Mouse (Mus musculus): ENCODE data around the gene Arl2. TPM values are rescaled to one million over a fixed set of nuclear protein-coding genes. Genes with fewer than 3 reads are reported as not detected.

Arl2 gene
- 18.3 TPM for polyA plus RNA-seq (2017; shearing (Covaris generic))

DNA sequence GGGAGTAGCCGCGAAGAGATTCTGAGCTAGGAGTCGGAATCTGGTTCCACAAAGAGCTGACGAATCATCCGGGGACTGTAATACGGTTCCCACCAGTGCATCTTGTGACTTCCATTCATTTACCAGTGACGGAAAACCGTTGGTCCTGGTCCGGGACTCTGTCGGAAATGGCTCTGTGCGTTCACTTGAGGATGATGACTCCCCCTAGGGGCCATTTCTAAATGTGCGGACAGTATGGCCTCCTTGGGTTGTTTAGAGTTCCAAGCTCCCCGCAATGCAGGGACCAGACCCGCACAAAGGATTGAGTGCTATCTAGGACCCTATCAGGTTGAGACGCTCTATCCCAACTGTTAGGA, at the start of gene Arl2:
Gene Arl2 (minus strand): TSS at position 155 of the 356 bp plus-strand sequence.

DNA sequence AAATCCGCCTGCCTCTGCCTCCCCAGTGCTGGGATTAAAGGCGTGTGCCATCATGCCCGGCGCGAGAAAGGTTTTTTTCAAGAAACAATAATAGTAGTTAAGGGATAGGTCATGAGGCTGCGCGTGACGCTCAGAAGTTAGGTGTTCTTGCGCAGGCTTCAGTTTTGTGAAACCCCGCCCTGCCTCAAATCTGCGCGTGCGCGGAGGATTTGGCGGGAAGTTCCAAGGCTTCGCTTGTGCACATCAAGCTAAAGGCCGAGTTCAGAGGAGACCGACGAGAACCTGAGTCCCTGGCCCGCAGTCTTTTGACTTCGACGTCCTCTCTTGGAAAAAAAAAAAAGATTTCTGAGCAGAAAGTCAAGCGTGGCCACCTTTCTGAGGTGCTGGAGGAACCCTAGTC, 42.8 kb upstream of the Arl2 start, which contains the start of gene Majin:
Gene Majin (plus strand): TSS at position 258 of the 400 bp plus-strand sequence.

DNA sequence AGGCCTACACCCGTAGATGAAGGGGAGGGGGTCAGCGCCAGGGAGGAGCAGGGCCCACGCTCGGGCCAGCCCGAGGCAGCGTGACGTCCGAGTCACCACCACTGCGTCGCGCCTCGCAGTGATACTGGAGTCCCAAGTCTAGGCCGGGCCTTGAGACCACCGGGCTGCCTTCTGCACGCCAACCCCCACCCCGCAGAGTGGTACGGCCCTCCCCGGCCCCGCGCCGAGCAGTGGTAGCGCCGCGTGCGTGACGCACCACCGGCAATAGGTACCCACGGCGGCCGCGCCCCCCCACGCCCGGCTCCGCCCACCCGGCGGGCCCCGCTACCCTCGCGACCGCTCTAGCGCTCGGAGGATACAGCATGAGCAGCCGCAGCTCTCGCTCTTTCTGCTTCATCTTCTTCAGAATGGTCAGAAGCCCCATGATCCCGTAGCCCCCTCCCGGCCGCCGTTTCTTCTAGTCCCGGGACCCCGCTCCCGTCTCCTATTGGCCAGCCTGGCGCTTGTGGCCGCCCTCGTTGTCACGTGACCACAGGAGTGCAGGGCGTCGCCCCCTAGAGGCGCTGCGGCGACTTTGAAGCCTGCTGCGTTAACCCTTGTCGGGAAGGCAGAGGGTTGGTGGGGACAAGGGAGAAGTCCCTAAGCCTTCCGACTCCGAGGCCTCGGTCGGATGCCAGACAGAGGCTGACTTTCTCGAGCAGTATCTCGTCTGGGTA, 512 bp downstream of the Arl2 start, which contains the start of gene Batf2:
Gene Batf2 (plus strand): TSS at position 306 of the 716 bp plus-strand sequence.

DNA sequence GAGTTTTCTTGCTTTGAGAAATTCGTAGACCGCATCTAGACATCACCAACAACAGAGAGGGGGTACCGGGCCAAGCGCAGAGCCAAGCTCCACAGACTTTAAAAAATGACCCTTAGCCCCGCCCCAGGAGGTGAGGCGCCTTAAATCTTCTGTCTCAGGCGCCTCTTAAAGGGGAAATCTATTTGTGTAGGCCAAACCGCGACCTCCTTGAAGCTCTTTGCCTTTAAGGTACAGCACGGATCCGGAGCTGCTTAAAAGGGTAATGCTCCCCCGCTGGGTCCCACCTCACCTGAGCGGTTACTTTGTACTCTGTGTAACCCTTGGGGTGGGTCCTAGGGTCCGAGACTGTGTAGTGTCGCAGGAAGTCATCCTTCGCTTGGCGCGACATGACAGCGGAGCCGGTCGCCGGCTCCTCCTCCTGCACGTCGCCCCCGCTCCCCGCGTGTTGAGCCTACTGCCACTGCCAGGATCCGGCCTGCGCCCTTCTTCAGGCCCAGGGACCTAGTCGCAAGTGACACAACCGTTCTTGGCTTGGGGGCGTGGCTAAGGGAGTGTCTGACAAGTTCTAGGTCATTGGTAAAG, 13.5 kb downstream of the Arl2 start, which contains the start of gene Snx15:
Gene Snx15 (minus strand): TSS at position 545 of the 582 bp plus-strand sequence.

DNA sequence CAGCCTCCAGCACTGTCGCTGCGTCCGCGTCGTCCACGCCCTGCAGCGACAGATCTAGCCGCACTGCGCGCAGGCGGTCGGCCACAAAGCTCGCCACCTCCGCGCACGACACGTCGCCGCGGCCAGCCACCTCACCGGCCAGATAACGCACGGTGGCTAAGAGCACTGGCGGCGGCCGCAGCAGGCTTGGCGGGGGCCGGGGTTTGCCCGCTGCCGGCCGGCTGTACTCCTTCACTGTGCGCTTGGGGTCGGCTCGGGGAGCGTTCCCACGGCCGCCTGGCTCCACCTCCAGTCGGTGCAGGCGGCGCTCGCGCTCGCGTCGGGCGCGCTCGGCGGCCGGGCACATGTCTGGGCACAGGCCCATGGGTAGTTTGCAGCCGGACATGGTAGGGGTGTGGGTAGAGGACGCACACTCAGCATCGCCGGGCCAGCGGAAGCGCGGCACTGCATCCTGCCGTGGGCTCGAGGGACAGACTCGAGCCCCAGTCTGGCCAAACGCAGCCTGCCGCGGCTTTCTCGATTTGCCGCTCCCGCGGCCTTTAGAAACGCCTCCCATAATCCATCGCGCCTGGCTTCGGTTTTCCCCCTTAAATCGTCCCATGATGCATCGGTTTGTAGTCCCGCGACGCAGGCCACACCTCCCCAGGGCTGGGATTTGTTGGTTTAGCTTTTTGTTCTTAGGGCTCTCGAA, 23.2 kb downstream of the Arl2 start, which contains the start of gene Sac3d1:
Gene Sac3d1 (minus strand): TSS at position 665 of the 691 bp plus-strand sequence.

DNA sequence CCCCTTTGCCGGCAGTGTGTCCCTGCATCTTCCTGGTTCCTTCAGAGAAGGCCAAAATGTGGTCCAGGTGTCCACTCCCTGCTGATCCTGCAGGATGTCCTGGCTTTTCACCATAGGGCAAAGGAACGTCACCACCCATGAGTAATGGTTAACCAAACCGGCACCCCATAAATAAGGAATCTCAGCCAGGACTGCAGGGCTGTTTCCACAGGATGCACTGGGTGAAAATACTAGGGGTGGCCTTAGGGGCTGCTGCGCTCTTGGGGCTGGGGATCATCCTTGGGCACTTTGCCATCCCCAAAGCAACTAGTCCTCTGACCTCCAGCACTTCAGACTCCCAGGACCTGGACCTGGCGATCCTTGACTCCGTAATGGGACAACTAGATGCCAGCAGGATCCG, 35.8 kb downstream of the Arl2 start, which contains the start of gene Naaladl1:
Gene Naaladl1 (plus strand): TSS at position 197 of the 400 bp plus-strand sequence.

DNA sequence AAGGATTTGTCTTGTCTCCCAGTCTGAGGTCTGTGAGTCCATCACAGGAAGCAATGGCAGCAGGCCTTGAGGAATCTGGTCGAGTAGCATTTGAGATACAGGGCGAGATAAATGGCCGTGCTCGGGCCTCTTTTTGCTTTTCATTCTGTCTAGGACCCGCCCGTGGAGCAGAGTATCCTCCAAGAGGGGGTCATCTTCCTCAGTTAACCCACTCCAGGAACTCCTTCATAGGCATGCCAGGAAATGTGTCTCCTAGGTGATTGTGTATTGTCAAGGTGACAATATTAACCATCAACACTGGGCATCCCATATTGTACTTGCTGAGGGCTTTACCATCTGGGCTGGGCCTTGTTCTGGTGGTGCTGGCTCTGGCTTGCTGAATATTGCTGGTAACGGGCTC, 47.2 kb downstream of the Arl2 start, which contains the start of gene AC131692.1:
Gene AC131692.1 (plus strand): TSS at position 301 of the 400 bp plus-strand sequence.

DNA sequence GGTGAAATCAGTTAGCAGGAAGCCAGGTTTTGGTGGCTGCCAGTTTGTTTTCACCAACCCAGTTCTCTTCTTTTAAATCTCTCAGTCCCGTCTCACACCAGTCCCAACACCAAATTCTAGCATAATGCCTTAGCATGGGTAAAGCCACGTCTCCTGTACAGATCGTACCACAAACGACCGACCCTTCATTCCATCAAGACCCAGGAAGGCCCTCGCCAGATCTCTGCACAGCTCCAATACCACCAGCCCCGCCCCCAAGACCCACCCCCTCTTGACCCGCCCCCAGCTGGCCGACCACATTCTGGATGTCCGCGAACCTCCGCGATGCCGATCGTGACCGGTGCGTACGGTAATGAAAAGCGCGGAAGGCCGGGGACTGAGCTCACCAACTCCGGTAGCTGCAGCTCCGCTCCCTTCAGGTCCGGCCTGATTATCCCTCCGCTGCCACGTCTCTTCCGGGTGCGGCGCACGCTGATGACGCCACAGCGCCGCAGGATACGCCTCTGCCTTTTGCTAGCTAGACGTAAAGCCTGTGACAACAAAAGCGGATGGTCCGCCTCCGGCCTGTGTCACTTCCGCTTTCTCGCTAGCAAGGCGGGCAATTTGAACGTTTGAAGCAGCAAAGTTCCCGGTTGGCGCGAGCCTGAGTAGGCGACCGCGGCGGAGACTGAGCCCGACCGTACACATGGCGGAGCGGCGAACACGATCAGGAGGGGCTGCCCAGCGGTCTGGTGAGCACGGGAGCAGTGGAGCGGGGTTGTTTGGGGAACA, 56.7 kb downstream of the Arl2 start, which contains the start of the genes Zfpl1 and Cdca5:
Gene Zfpl1 (minus strand): TSS at position 479 of the 771 bp plus-strand sequence.
Gene Cdca5 (plus strand): TSS at position 506 of the 771 bp plus-strand sequence.

Other genes with a start within 250 kb of the Arl2 start
- gene Tigd3, start 247.4 kb downstream of the Arl2 start, polyA plus RNA-seq (2017; shearing (Covaris generic)) = 1.1 TPM
- 198 TPM for gene Dpf2, start 228.5 kb downstream of the Arl2 start, polyA plus RNA-seq (2017; shearing (Covaris generic))
- 0.26 TPM for gene Cdc42ep2, start 216.7 kb downstream of the Arl2 start, polyA plus RNA-seq (2017; shearing (Covaris generic))
- gene Pola2, start 177.3 kb downstream of the Arl2 start, polyA plus RNA-seq (2017; shearing (Covaris generic)) = 49.8 TPM
- gene Slc22a20, start 155.4 kb downstream of the Arl2 start, polyA plus RNA-seq (2017; shearing (Covaris generic)) = not detected
- 80.8 TPM for gene Capn1, start 125.7 kb downstream of the Arl2 start, polyA plus RNA-seq (2017; shearing (Covaris generic))
- 60.1 TPM for gene Syvn1, start 95.0 kb downstream of the Arl2 start, polyA plus RNA-seq (2017; shearing (Covaris generic))
- gene Mrpl49, start 83.8 kb downstream of the Arl2 start, polyA plus RNA-seq (2017; shearing (Covaris generic)) = 45.4 TPM
- 1,033 TPM for gene Fau, start 83.7 kb downstream of the Arl2 start, polyA plus RNA-seq (2017; shearing (Covaris generic))
- 6.5 TPM for gene Znhit2, start 80.4 kb downstream of the Arl2 start, polyA plus RNA-seq (2017; shearing (Covaris generic))
- gene Tm7sf2, start 73.2 kb downstream of the Arl2 start, polyA plus RNA-seq (2017; shearing (Covaris generic)) = 20.0 TPM
- gene Vps51, start 64.3 kb downstream of the Arl2 start, polyA plus RNA-seq (2017; shearing (Covaris generic)) = 86.7 TPM
- gene Tmem262, start 61.5 kb downstream of the Arl2 start, polyA plus RNA-seq (2017; shearing (Covaris generic)) = not detected
- 0.61 TPM for gene Gm28374, start 59.3 kb downstream of the Arl2 start, polyA plus RNA-seq (2017; shearing (Covaris generic))
- 55.0 TPM for gene Zfpl1, start 56.6 kb downstream of the Arl2 start, polyA plus RNA-seq (2017; shearing (Covaris generic))
- gene Cdca5, start 56.6 kb downstream of the Arl2 start, polyA plus RNA-seq (2017; shearing (Covaris generic)) = 5.0 TPM
- not detected for gene AC131692.1, start 47.1 kb downstream of the Arl2 start, polyA plus RNA-seq (2017; shearing (Covaris generic))
- not detected for gene Naaladl1, start 35.8 kb downstream of the Arl2 start, polyA plus RNA-seq (2017; shearing (Covaris generic))
- 2.3 TPM for gene Sac3d1, start 22.9 kb downstream of the Arl2 start, polyA plus RNA-seq (2017; shearing (Covaris generic))
- 36.4 TPM for gene Snx15, start 13.2 kb downstream of the Arl2 start, polyA plus RNA-seq (2017; shearing (Covaris generic))
- gene Batf2, start 565 bp downstream of the Arl2 start, polyA plus RNA-seq (2017; shearing (Covaris generic)) = not detected
- gene Majin, start 42.8 kb upstream of the Arl2 start, polyA plus RNA-seq (2017; shearing (Covaris generic)) = not detected
- gene Gpha2, start 84.8 kb upstream of the Arl2 start, polyA plus RNA-seq (2017; shearing (Covaris generic)) = not detected
- gene Ppp2r5b, start 94.3 kb upstream of the Arl2 start, polyA plus RNA-seq (2017; shearing (Covaris generic)) = 10.3 TPM
- 47.3 TPM for gene Atg2a, start 100.1 kb upstream of the Arl2 start, polyA plus RNA-seq (2017; shearing (Covaris generic))
- gene Ehd1, start 135.2 kb upstream of the Arl2 start, polyA plus RNA-seq (2017; shearing (Covaris generic)) = 26.2 TPM
- gene Cdc42bpg, start 164.9 kb upstream of the Arl2 start, polyA plus RNA-seq (2017; shearing (Covaris generic)) = 0.18 TPM
- gene Men1, start 193.4 kb upstream of the Arl2 start, polyA plus RNA-seq (2017; shearing (Covaris generic)) = 66.7 TPM
- gene Map4k2, start 199.6 kb upstream of the Arl2 start, polyA plus RNA-seq (2017; shearing (Covaris generic)) = 114 TPM
- gene Sf1, start 222.1 kb upstream of the Arl2 start, polyA plus RNA-seq (2017; shearing (Covaris generic)) = 239 TPM
- gene Pygm, start 242.9 kb upstream of the Arl2 start, polyA plus RNA-seq (2017; shearing (Covaris generic)) = 4.6 TPM

Measured in activated CD4-positive, CD25-positive, alpha-beta regulatory T cell, adult 9 weeks (primary cell).